Mouse (Mus musculus): ENCODE measurements around the gene Tlx2.

Gene Tlx2

DNA sequence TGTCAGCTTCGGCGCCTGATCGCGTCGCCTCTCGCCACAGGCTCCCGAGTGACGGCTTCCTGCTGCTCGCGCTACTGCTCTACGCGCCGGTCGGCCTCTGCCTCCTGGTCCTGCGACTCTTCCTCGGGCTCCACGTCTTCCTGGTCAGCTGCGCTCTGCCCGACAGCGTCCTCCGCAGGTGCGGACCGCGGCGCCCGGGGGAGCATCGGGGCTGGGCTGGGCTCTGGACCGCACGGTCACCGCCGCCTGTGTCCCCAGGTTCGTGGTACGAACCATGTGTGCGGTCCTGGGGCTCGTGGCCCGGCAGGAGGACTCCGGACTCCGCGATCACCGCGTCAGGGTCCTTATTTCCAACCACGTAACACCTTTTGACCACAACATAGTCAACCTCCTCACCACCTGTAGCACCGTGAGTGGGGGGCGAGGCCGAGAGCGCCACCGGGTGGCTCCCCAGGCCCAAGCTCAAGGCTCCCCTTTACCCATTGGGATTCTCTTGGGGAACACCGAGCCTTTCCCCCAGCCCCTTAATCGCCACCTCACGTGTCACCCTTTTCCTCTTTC, 15.1 kb downstream of the Tlx2 start, which contains the start of gene Htra2:
TSS of gene Htra2 (minus strand) at position 403 of the 561 bp plus-strand sequence.
- DNase-seq (ENCODE audit: low read depth, low spot score), result no peak

- DNase-seq (ENCODE audit: low read depth, low spot score), result peak; percentile 94
Observed at GRCm38 (mm10) chr6:83054074-83054851, 15.8 kb downstream of the Tlx2 start, which contains the start of gene Aup1. Gene Aup1 (plus strand): TSS chr6:83054521.

DNA sequence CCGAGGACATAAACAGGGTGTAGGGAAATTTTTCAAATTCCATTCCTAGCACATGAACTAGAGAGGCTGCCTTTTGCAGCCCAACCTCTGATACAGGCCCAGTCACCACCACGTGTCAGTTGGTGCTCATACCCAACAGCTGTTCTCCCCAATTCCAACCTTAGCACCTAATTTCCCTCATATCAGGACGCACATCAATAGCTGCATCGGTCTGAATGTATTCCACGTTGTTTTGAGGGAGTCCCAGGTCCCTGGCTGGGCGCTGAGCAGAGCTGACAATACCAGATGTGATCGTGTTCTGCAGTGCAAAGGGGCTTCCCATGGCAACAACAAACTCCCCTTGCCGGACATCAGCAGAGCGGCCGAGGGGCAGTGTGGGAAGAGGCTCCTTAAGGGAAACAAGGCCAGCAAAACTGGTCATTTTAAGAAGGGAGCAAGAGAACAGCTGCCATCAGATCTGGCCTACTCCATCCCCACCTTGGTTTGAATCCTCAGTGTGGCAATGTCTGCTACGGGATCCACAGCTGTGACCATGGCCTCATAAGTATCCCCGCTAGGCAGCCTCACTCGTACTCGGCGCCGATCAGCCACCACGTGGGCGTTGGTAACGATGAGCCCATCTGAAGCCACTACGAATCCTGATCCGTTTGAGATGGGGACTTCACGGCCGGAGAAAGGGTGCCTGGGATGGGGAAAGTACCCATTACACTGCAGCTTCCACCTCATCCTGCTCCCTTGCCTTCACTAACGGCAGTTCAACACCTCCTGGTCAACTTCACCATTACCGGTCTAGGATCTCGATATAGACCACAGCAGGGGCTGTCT, 16.7 kb downstream of the Tlx2 start:
- DNase-seq (ENCODE audit: low read depth, low spot score), result no peak

DNA sequence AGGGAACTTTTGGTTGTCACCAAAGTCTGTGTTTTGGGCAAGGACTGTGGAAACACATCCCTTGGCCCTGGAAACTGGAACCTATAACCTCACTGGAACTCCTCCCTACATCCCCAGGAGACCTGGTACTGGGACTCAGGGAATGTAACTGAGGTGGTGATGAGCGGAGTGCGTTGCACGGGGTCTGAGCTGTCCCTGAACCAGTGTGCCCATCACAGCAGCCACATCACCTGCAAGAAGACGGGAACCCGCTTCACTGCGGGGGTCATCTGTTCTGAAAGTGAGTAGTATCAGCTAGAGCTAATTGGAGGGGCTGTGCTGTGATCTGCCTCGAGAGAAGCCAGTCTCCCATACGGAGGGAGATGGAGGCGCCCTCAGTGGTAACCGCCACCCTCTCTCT, 20.7 kb downstream of the Tlx2 start:
- DNase-seq (ENCODE audit: low read depth, low spot score), result no peak

GRCm38 (mm10) chr6:83044742-83045141, 25.4 kb downstream of the Tlx2 start:
- DNase-seq (ENCODE audit: low read depth, low spot score), result no peak

DNA sequence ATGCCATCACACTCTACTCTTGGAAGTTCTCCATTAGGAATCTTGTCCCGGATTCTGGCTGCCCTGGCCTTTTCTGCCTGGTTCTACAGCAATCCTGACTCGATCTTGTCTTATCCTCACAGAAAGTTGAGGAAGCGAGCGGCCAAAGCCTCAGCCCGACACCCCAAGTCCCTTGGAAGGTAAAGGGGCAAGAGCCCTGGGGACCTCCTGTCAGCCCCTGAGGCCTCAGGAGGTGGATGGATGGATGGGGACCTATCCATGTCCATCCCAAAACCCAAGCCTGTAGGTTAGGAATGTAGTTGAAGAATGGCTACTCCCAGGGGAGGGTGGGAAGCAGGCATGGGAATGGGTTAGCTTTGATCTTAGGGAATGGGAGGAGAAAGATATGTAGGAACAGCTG, 26.1 kb downstream of the Tlx2 start:
- no peak for DNase-seq (ENCODE audit: low read depth, low spot score)

GRCm38 (mm10) chr6:83043561-83043960, 26.5 kb downstream of the Tlx2 start:
- no peak for DNase-seq (ENCODE audit: low read depth, low spot score)

DNA sequence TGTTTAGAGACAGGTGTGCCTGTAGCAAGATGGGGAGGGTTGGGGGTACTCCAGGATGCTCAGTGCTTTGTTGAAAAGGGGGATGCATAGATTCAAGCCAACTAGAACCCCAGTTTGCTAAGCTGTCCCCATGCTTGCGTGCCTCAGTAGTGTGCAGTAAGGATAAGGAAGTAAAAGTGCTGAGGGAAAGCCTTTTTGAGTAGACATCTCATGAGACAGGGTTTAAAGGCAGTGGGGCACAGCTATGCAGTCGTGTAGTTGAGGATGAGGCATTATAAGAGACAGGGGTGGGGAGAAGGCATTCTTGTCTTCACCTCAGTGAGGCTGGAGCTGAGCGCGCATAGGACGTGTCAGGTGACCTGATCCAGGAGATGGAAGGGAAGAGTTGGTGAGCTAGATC, 29.5 kb downstream of the Tlx2 start:
- DNase-seq (ENCODE audit: low read depth, low spot score), result no peak

GRCm38 (mm10) chr6:83038496-83039012, 31.5 kb downstream of the Tlx2 start:
- peak; percentile 79 for DNase-seq (ENCODE audit: low read depth, low spot score)

DNA sequence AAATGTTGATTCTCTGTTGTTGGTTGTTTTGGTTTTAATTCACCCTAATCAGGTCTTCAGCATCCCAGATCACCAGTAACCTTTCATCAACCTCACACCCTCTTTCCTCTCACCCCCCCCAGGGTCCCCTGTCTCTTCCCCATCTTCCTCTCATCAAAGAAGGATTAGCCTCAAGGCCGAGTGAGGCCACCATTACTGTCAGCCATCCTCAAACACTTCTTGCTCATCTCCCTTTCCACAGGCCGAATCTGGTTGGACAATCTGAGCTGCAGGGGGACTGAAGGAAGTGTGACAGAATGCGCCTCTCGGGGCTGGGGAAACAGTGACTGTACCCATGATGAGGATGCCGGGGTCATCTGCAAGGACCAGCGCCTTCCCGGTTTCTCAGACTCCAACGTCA, 32.9 kb downstream of the Tlx2 start:
- no peak for DNase-seq (ENCODE audit: low read depth, low spot score)

DNA sequence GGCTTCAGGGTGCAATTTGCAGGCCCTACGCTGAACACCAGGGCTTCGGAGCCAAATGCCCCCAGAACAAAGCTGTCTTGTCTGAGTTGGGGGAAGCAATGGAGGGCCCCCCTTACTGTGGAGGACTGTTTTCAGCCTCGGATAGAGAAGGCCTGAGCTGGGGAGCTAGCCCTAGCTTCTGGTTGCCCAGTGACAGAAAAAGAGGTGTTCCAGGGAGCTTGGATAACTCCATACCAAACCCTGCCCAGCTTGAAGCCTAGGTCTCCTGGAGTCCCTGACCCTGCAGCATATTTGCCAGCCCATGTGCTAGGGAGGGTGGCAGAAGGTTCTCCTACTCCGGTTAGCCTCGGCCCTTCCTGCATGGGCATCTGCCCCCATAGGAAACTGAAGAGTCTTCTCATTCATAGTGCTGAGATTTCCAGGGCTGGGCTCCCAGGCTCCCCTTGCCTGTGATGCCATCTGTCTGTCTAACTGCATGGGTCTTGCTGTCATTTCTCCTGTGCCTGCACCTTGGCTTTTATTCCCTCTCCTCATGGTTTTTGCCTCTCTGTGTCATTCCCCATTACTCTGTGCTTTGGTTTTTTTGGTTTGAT, 35.5 kb downstream of the Tlx2 start:
- no peak for DNase-seq (ENCODE audit: low read depth, low spot score)

GRCm38 (mm10) chr6:83033249-83034185, 36.6 kb downstream of the Tlx2 start, which contains the start of the genes Dok1 and Loxl3:
Gene Dok1 (minus strand): TSS chr6:83033471.
Gene Loxl3 (plus strand): TSS chr6:83034173.
- no peak for DNase-seq (ENCODE audit: low read depth, low spot score)

DNA sequence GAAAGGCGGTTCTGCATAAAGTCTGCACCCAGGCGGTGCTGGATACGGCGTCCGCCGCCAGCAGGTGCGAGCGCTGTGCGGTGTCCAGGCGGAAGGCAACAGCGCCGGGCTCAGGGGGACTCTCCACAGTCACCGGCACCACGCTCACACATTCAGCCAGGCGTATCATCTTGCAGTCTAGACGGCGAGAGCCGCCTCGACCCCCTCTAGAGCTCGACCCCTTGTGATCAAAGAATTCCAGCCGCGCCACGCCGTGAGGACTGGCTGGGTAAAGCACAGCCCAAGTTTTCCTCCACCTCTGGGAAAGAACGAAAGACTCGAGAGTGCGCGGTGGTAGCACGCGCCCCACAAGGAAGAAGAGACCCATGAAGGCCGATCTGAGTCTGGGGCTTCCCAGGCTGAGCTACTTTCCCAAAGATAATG, 37.3 kb downstream of the Tlx2 start:
- no peak for DNase-seq (ENCODE audit: low read depth, low spot score)

DNA sequence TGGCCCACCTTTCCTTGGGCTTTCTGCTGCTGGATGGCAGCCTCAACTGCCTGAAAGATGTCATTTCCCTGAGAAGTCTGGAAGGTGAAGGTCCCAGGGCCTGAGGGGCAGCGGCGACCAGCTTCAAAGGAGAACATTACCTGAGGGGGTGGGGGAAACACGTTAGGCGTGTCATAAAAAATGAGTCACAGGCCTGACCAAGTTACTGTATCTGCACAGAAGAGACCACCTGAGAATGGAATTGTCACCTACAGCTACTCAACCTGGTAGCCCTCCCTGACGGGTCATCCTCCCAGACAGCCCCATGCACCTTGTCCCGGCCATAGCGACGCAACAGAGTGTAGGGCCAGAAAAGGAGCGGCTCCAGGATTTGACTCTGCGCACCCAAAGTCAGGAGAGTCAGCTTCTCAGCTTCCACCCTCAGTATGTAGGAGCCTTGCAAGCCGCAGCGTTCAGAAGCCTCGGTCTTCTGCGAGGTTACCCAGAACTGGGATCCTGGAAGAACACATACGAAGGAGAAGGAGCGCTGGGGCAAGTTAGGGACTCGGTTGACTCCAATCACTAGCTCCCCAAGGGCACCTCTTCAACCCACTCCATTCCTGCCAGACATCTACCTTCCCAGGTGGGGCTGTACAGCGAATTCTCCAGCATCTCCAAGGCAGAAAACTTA, 38.0 kb downstream of the Tlx2 start:
- DNase-seq (ENCODE audit: low read depth, low spot score), result no peak

DNA sequence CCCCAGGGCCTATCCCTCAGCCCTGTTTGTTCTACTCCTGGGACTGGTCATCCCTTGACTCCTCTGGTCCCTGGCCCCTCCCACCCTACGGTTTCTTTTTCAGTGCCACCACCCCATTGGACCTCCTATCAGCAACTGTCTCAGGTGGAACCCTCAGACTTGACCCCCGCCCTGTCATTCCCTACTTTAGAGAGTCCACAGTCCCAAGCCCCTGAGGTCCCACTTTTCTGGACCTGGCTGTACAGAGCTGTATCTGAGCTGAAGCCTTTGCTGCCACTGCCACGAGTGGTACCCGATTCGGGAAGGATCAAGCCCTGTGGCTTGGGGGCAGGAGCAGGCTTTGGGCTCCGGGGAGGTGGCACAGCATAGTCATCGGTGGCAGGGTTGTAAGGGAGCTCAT, 39.0 kb downstream of the Tlx2 start:
- no peak for DNase-seq (ENCODE audit: low read depth, low spot score)

DNA sequence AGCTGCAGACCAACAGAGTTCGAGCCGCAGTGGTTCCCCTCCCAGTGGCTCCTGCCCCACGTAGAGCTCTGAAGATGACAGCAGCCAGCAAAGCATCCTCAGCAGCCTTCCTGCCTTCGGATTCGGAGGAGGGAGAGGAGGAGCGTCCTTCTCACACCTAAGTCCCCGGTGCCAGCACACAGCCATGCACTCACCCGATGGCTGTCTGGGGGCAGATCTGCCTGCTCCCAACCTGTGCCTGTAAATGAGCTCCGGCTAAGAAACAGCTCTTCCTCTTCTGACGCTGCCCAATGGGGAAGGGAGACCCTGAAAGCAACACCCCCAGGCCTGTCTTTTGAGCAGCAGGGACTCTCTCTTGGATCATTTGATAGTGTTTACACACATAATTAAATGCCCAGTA, 40.3 kb downstream of the Tlx2 start:
- no peak for DNase-seq (ENCODE audit: low read depth, low spot score)

DNA sequence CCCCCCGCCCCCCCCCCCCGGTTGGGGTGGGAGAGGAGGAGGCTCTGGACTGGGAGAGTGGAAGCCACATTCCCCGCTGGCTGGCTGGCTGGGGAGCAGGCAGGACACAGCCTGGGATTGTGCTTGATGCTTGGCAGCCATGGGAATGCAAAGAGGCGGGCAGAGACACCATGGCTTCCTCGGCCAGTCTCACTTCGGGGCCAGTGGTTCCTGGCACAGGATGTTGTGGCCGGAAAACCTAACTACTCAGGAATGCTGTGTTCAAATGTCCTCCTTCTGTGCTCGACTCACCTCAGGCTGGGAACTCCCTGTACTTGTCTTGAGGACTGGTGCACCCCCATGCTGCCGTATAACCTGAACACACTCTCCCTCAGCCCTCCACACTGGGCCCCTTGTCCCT, 42.4 kb downstream of the Tlx2 start:
- no peak for DNase-seq (ENCODE audit: low read depth, low spot score)

DNA sequence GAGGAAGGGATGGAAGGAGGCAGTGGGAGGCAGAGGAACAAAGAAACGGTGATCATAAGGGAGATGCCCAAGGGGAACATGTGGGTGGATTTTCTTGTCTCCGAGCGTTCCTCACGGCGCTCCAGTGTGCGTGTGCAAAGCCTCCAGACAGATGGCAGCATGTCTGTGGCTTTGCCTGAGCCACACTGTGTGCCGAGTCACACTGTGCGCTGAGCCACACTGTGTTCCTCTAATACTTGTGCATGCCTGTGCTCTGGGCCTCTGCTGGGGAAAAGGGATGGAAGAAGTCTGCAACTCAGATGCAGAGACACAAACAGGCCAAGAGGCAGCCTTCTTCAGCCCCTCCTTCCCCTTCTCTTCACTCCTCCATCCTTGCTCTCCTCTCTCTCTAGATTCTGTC, 42.8 kb downstream of the Tlx2 start:
- no peak for DNase-seq (ENCODE audit: low read depth, low spot score)

GRCm38 (mm10) chr6:83025221-83025620, 44.9 kb downstream of the Tlx2 start:
- DNase-seq (ENCODE audit: low read depth, low spot score), result no peak

- DNase-seq (ENCODE audit: low read depth, low spot score), result no peak
Observed at GRCm38 (mm10) chr6:83024421-83024820, 45.7 kb downstream of the Tlx2 start.

Measured in WW6 (cell line).